In genomic region chr9:28238450-28238849, GRCm38 (mm10) we compare ENCODE assay signal across 34 mouse cellular contexts.
"Had no signal": no experiment of that assay in that cellular context is flagged by ENCODE, and none has a peak within 500 bp of the region (broad histone marks: within the 10 kb centered on the region; RNA-seq: fewer than 3 reads in every experiment).

No protein-coding gene starts in this region.

- H3K4me1 ChIP-seq: heart, embryonic 12.5 days; heart, embryonic 13.5 days; heart, embryonic 15.5 days; hindbrain, embryonic 10.5 days; hindbrain, embryonic 12.5 days; hindbrain, embryonic 13.5 days; hindbrain, embryonic 15.5 days; intestine, embryonic 15.5 days; kidney, embryonic 15.5 days had no signal

- H3K9ac ChIP-seq: heart, embryonic 12.5 days; heart, embryonic 13.5 days; heart, embryonic 15.5 days; hindbrain, embryonic 12.5 days; hindbrain, embryonic 13.5 days; hindbrain, embryonic 14.5 days; hindbrain, embryonic 15.5 days; intestine, embryonic 15.5 days; kidney, embryonic 15.5 days had no signal

- H3K4me2 ChIP-seq: heart, embryonic 11.5 days; heart, embryonic 12.5 days; heart, embryonic 13.5 days; heart, embryonic 15.5 days; hindbrain, embryonic 12.5 days; hindbrain, embryonic 13.5 days; hindbrain, embryonic 14.5 days; hindbrain, embryonic 15.5 days; intestine, embryonic 15.5 days; kidney, embryonic 15.5 days had no signal

- H3K4me3 ChIP-seq: heart, embryonic 12.5 days; heart, embryonic 13.5 days; heart, embryonic 15.5 days; hindbrain, embryonic 10.5 days; hindbrain, embryonic 12.5 days; hindbrain, embryonic 13.5 days; hindbrain, embryonic 15.5 days; intestine, embryonic 15.5 days; kidney, embryonic 15.5 days; left cerebral cortex, adult 2 months had no signal

- H3K9me3 ChIP-seq: heart, embryonic 12.5 days; heart, embryonic 13.5 days; heart, embryonic 15.5 days; hindbrain, embryonic 10.5 days; hindbrain, embryonic 12.5 days; hindbrain, embryonic 13.5 days; hindbrain, embryonic 15.5 days; intestine, embryonic 15.5 days; kidney, embryonic 15.5 days had no signal

- H3K27me3 ChIP-seq: heart, embryonic 12.5 days; heart, embryonic 13.5 days; heart, embryonic 15.5 days; hindbrain, embryonic 12.5 days; hindbrain, embryonic 13.5 days; hindbrain, embryonic 15.5 days; intestine, embryonic 15.5 days; kidney, embryonic 15.5 days had no signal

- DNase-seq: heart, postnatal 10 days; heart, postnatal 14 days; heart, postnatal 36 days; heart, postnatal 4 days; kidney, adult 11 months; kidney, adult 18-20 months; kidney, adult 2 months; kidney, adult 8-10 months; kidney, adult 9 months; kidney, postnatal 10 days; kidney, postnatal 14 days; kidney, postnatal 25 days; kidney, postnatal 36 days; kidney, postnatal 4 days; layer of hippocampus, adult 9-11 months; layer of hippocampus, postnatal 36 days had no signal

- H3K27ac ChIP-seq: heart, embryonic 13.5 days; heart, embryonic 15.5 days; hindbrain, embryonic 10.5 days; hindbrain, embryonic 12.5 days; hindbrain, embryonic 13.5 days; hindbrain, embryonic 14.5 days; hindbrain, embryonic 15.5 days; hindbrain, postnatal 0 days; intestine, embryonic 15.5 days; kidney, embryonic 15.5 days; kidney, postnatal 0 days; left cerebral cortex, adult 2 months had no signal

- H3K36me3 ChIP-seq: heart, embryonic 12.5 days; heart, embryonic 13.5 days; heart, embryonic 15.5 days; hindbrain, embryonic 10.5 days; hindbrain, embryonic 12.5 days; hindbrain, embryonic 13.5 days; hindbrain, embryonic 15.5 days; intestine, embryonic 15.5 days; kidney, embryonic 15.5 days had no signal

- ATAC-seq: hindbrain, embryonic 16.5 days; hindbrain, postnatal 0 days; inflammation-experienced regulatory T-cells, adult 6 months; intestine, embryonic 15.5 days; intestine, embryonic 16.5 days; intestine, postnatal 0 days had no signal
